Mouse (Mus musculus): ENCODE measurements around the gene Ppih.
"Not testable (repeated sequence)": the region's sequence is repeated elsewhere in the genome, so short reads cannot be mapped to it uniquely, and the experiment has no call there.

Ppih gene

DNA sequence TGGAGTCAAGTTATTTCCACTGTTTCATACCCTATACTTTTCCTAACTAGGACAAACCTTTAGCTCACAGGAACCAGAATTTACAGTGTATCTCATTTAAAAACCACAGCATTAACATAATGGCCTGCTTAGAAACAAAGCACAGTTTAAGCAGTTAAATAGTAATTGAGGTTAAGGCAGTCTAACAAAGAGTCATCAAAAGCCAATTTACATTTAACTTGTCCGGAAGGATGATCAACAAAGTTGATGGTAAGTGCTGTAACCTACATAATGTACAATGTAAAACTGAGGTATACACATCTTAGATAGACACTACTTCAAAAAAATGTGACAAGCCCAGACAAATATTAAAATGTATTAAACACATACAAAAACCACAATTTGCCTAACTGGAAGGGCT, 28.4 kb downstream of the Ppih start:
- no peak for DNase-seq (ENCODE audit: low spot score in 2 of 2)

DNA sequence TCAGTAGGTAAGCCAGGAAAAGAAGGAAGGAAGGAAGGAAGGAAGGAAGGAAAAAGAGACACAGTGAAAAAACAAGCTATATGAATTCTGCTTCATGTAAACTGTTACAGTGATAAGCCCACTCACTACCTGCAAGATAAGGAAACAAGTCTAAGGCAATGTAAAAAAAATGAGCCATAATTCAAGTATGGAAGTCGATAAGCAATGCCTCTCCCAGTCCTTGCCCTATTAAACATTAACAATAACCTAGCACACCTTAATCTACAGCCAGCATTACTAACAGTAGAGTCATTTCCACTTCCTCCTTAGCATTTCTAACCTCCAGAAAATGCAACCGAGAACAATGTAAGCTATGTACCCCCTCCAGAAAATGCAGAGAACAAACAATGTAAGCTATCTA, 35.0 kb downstream of the Ppih start:
- DNase-seq (ENCODE audit: low spot score in 2 of 2), result no peak

DNA sequence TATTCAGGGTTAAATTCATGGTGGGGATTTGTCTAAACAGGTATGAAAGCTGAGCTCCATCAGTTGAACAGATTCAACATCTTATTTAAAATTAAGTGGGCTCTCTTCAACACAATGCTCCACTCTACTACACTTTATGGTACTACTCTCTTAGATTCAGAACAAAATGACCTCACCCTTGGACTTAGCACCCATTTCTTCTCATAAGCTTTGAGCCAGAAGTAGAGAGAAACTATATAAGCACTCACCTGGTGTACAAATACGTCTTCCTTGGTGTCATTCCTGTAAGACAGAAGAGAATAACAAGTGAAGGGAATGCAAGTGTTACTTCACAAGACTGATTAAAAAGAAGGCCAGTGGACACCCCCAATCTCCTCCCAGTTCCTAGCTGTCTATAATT, 35.5 kb downstream of the Ppih start:
- DNase-seq (ENCODE audit: low spot score in 2 of 2), result no peak

DNA sequence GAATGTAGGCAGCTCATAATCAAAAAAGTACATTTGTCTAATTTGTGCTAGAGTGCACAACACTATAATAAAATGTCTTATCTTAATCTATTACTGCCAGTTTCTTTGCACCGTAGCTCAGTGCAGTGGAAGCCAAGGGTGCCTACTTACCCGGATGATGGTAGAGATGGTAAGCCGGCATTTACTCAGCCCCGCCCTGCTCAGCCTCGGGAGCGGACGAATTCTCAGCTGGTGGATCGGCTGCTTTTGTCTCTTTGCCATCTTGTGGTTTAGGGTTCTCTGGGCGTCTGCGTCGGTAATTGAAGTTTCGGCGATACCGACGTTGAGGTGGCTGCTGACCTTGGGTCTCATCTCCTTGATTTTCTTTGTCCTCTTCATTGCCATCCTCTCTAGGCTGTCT, 41.6 kb downstream of the Ppih start:
- not testable (repeated sequence) for DNase-seq (ENCODE audit: low spot score in 2 of 2)

DNA sequence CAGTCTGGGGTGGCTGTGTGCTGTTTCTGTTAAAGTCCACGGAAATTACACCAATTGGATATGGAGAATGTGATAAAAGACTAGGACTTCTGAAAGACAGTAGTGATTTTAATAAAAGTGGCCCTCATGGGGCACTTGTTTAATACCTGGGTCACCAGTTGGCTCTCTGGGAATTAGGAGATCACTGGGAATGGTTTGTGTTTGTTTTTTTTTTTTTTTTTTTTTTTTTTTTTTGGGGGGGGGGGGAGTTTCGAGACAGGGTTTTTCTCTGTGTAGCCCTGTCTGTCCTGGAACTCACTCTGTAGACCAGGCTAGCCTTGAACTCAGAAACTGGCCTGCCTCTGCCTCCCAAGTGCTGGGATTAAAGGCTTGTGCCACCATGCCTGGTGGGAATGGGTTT, 44.6 kb downstream of the Ppih start:
- no peak for DNase-seq (ENCODE audit: low spot score in 2 of 2)

DNA sequence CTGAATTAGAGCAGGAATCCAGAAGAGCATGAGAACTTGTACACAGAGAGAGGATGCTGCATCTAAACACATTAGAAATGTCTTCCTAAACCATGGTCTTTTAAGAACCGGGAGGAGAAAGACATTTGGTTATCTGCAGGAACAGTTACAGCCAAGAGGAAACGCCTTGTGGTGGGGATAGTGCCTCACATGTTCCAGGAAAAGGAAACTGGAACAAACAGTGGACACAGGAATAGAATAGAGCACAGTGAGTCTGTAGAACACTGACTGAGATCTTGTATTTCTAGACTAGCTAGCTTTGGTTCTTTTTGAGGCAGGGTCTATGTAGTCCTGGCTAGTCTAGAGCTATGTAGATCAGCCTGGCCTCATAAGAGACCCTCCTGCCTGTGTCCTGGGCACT, 45.1 kb downstream of the Ppih start:
- DNase-seq (ENCODE audit: low spot score in 2 of 2), result no peak

DNA sequence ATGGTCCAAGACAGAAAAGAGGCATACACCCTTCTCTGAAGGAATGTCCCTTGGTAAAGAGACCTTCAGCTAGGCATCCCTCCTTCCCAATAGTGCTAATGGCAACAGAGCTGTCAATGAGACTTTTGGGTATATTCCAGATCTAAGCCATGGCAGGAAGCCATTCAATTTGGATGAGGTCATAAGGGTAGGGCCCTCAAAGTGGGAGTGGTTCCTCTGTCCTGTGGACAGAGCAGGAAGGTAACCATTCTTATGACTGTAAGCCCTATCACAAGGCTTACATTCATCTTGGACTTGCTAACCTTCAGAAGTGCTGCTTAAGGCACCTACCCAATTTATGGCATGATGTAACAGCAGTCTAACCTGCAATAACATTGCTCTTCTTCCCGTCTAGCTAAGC, 45.7 kb downstream of the Ppih start:
- DNase-seq (ENCODE audit: low spot score in 2 of 2), result no peak

DNA sequence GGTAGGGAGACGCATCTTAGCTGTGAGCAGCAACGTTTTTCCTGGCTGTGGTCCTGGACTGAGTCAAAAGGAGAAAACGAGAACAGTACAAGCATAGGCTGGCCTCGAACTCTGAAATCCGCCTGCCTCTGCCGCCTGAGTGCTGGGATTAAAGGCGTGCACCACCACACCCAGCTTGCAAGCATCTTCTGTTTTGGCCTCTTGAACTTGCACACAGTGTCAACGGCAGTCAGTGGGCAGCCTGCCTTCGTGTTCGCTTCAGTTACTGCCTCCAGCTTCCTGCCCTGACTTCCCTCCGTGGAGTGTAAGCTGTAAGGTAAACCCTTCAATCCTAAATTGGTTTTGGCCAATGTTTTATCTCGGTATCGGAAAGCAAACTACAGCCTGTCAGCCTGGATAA, 53.7 kb downstream of the Ppih start:
- no peak for DNase-seq (ENCODE audit: low spot score in 2 of 2)

DNA sequence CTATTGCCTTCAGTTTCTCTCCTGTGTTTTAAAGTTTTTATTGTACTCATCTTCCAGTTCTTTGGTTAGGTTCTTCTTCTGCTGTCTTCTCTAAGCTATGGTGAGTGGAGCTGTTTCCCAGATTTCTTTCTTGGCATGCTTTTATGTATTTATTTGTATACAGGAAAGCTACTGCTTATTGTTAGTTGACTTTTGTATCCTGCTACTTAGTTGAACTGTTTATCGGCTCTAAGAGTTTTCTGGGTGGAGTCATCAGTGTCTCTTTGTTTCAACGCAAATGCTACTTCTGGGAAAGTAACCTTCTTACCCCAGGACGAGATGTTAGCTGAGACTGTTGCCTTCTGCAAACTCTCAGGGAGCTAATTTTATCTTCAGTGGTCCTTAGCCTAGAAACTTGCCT, 56.9 kb downstream of the Ppih start:
- no peak for DNase-seq (ENCODE audit: low spot score in 2 of 2)

DNA sequence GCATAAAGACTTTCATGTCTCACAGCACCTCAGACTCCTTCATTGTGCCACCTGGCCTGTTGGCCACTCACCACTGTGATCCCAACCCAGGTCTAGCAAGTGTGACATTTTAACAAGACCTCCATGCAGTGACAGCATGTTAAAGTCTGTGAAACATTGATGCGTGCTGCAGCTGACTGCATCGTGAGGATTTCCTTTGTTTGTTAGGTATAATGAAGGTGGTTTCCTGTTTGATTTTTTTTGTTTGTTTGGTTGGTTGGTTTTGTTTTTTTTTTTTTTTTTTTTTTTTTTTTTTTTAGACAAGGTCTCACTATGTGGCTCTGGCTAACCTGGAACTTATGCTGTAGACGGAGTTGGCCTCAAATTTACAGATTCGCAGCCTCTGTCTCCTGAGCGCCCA, 57.9 kb downstream of the Ppih start:
- no peak for DNase-seq (ENCODE audit: low spot score in 2 of 2)

DNA sequence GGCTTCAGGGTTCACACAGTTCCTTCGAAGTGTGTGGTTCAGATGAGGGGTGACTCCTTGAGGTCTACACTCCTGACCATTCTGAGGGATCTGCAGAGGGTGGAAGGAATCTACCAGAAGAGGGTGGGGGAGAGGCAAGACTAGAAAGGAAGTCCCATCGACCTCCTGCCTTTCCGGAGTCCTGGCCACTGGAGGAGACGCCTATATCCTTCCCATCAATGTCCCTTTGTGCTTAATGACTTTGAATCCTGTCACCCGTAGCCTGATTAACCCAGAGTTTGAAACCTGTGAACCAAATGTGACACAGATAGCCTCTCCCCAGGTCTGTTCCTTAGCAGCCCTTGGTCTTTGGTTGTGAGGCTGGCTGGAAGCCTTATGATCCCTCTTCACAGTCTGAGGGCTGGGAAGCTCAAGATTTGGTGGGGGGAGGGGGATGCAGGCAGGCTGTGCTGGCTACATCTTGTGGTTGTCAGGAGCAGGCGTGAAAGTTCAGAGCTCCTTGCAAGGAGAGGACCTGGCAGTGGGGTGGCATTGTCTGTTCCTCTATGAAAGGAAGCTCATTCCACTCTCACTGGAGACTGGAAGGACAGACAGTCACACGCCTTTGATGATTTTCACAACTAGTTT, 59.1 kb downstream of the Ppih start:
- no peak for DNase-seq (ENCODE audit: low spot score in 2 of 2)

DNA sequence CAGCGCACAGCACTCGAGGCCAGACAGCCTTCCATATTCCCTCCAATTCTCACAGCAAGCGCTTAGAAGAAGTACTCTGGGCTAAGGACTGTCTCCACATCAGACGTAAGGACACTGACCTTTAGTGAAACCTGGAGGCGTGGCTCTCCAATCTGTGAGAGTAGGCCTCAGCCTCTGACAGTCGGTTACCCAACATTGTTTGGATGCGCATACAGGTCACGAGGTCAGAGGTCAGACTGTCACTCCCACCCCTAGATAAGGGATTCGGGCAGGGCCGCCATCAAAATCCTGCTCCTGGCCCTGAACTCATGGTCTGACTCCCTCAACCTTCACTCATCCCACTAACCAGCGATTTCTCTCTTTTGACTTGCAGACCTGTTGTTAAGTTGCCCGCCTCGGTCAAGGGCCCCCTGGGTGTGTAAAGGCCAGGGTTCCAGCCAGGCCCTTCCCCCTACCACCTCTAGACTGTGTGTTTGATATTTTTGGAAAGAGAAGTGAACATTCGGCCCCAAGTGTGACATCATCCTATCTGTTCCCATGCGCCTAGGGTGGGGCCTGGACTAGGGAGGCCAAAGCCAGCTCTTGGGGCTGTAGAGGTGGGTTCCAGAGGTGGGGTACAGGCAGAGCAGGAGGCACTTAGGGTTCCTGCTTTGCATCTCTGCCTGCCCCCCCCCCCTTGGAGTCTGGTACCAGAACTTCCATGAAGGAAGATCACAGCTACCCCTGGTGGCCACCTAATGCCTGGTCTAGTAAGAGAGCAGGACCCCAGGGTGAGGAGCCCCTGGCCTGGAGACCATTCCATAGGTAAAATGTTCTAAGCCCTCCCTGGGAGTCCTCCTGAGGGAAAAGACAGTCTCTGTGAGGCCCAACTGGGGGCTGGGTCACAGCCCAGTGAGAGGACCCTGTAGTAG, 60.7 kb downstream of the Ppih start:
- no peak for DNase-seq (ENCODE audit: low spot score in 2 of 2)

DNA sequence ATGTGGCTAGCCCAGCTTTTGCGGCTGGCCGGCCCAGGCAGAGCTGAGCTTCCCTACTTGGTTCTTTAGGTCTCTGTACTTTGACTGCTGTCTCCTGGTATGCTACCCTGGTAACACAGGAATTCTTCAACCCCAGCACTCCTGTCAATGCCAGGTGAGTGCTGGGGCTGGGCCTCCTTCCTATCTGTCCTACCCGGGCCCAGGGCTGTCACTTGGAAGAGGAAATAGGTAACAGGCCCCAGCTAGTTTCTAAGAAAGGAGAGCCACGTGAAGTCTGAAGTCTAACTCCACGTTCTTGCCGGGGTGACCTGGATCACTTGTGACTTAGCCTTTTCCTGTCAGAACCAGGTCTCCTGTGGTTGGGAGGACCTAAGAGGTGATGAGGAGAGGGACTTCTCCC, 63.3 kb downstream of the Ppih start:
- no peak for DNase-seq (ENCODE audit: low spot score in 2 of 2)

DNA sequence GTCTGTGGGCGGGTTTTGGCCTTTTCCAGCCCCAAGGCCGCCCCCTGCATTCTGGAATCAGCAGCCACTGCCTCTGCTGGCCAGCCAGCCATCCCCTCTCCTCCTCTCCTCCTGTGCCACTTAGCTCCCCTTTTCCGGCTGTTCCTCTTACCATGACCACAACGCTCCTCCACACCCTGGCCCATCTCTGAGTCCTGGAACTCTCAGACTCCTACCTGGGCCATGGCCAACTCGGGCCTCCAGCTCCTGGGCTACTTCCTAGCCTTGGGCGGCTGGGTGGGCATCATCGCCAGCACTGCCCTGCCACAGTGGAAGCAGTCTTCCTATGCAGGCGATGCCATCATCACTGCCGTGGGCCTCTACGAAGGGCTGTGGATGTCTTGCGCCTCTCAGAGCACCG, 65.0 kb downstream of the Ppih start, which contains the start of gene Cldn19:
TSS of gene Cldn19 (plus strand) at position 64 of the 400 bp plus-strand sequence.
- no peak for DNase-seq (ENCODE audit: low spot score in 2 of 2)

DNA sequence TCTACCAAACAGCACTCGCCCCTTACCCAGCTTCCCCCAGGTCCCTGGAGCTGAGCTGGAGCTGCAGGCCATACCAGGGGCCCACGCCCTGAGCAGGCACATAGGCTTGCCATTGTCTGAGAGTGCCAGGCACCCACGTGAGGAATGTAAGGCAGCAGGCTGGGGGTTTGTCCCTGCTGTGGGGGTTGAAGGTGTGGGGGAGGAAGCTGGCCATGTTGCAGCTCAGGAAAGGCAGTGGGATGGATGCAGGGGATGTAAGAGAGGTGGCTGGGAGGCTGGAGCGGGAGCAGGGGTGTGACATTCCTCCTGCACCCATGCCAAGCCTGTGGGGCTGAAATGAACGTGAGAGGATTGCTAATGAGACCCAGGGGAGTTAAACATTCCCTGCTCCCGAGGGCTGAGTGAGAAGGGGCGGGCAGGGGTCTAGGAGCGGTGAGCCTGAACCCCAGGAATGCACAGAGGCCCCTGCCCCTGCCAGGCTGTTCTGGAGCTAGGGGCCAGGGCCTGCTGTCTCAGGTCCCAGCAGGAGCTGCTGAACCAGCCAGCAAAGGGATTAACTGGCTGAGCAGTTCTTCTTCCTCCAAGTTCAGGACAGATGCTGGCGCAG, 66.2 kb downstream of the Ppih start:
- DNase-seq (ENCODE audit: low spot score in 2 of 2), result no peak

DNA sequence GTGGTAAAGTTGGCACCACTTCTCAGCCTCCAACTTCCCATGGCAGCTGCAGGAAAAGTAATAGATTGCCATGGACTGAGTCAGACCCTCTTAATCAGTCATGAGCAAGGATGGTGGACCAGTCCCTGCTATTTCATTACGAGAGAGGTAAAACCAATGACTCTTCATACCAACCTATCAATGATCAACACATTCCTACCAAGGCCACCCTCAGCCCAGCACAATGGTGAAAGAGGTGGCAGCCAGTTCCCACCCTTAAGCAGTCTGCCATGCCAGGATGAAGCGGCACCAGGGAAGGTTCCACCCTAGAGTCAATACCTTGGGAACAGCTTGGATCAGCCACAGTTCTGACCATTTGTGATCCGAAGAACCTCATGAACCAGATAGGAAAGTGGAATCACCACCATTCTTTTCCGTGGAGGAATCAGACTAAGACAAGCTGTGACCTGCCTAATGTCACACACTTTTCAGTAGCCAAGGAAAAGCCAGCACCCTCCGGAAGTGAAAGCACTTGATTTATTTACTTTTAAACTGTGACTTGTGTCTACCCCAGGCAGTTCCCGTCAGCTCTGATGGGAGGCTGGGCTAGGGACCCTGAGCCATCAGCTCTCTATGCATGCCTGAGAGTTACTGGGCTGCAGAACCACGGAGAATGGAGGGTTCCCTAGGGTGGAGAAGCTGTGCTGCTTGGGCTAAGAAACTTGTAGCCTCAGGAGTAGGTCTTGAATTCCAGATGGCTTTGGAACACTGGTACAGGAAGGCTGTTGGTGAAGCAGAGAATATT, 68.1 kb downstream of the Ppih start:
- DNase-seq (ENCODE audit: low spot score in 2 of 2), result no peak
